Mouse (Mus musculus): Measurements from ENCODE around the gene 3830417A13Rik.

3830417A13Rik gene

GRCm38 (mm10) chrX:64173248-64173647, at the start of gene 3830417A13Rik:
3830417A13Rik (plus strand) TSS chrX:64173548.
- no peak for DNase-seq

GRCm38 (mm10) chrX:64152098-64152497, 21.2 kb upstream of the 3830417A13Rik start, which contains the start of gene Gm6760:
Gm6760 (minus strand) TSS chrX:64152198.
- DNase-seq: no peak

- DNase-seq: no peak
Observed at GRCm38 (mm10) chrX:64181246-64181645, 7.9 kb downstream of the 3830417A13Rik start.

All from cerebellum, adult 11-12 months (tissue).